Mouse (Mus musculus) gastrocnemius, postnatal 14 days (tissue): ENCODE results near the gene Hexim2. TPM values are rescaled to one million over a fixed set of nuclear protein-coding genes. Genes with fewer than 3 reads are reported as not detected.

ENCODE experiments used
- DNase-seq: peaks from one replicate; pipeline ENCODE4 v3.0.0; 2021; ENCODE audit warnings: mixed read lengths
- intact Hi-C: fragments of 180-260 bp; cut with DNase I; formaldehyde crosslinking; loops from one replicate; pipeline ENCODE4 v1.15.1; 2025; ENCODE audit warnings: low total_unique reads
- total RNA-seq, 2 experiments: library from RNA; stranded (reverse); gene quantifications; 2 replicates each; pipeline ENCODE4 v1.2.3; 2021

Gene Hexim2
- total RNA-seq, 2 experiments from 2014 or later, result 2.7 to 3.8 TPM

GRCm38 (mm10) chr11:103136039-103136577, 3.9 kb downstream of the Hexim2 start:
- no peak for DNase-seq
- intact Hi-C loops, result no loop called here

GRCm38 (mm10) chr11:103139951-103140762, 7.9 kb downstream of the Hexim2 start:
- DNase-seq, result no peak
- intact Hi-C loops, result no loop called here

- intact Hi-C loops, result no loop called here
- DNase-seq, result no peak
Observed at GRCm38 (mm10) chr11:103140763-103141100, 8.5 kb downstream of the Hexim2 start.

- DNase-seq, result peak; percentile 83
- intact Hi-C loops, result no loop called here
Observed at GRCm38 (mm10) chr11:103141101-103141943, 9.1 kb downstream of the Hexim2 start.

- intact Hi-C loops, result no loop called here
- DNase-seq, result no peak
Observed at GRCm38 (mm10) chr11:103141944-103142255, 9.7 kb downstream of the Hexim2 start.

- peak; percentile 59 for DNase-seq
- intact Hi-C loops, result no loop called here
Observed at GRCm38 (mm10) chr11:103142441-103143182, 10.4 kb downstream of the Hexim2 start.

GRCm38 (mm10) chr11:103144309-103145285, 12.4 kb downstream of the Hexim2 start:
- DNase-seq, result no peak
- intact Hi-C loops, result no loop called here

GRCm38 (mm10) chr11:103146386-103146785, 14.2 kb downstream of the Hexim2 start:
- DNase-seq, result no peak
- intact Hi-C loops, result no loop called here

- intact Hi-C loops, result no loop called here
- DNase-seq, result no peak
Observed at GRCm38 (mm10) chr11:103147766-103148165, 15.5 kb downstream of the Hexim2 start.

- intact Hi-C loops, result no loop called here
- no peak for DNase-seq
Observed at GRCm38 (mm10) chr11:103149771-103150170, 17.5 kb downstream of the Hexim2 start.

GRCm38 (mm10) chr11:103158621-103159478, 26.6 kb downstream of the Hexim2 start:
- DNase-seq, result peak; percentile 97
- intact Hi-C loops, result loop anchor here (5.0 kb wide), 2 partner anchors 37 to 57 kb away; partner anchors contain the start of genes Acbd4 and Plcd3

GRCm38 (mm10) chr11:103160738-103161137, 28.5 kb downstream of the Hexim2 start:
- no peak for DNase-seq
- intact Hi-C loops, result no loop called here

- intact Hi-C loops, result no loop called here
- no peak for DNase-seq
Observed at GRCm38 (mm10) chr11:103161449-103161848, 29.2 kb downstream of the Hexim2 start.

- no peak for DNase-seq
- intact Hi-C loops, result no loop called here
Observed at GRCm38 (mm10) chr11:103162132-103162531, 29.9 kb downstream of the Hexim2 start.

GRCm38 (mm10) chr11:103164391-103164790, 32.2 kb downstream of the Hexim2 start:
- intact Hi-C loops, result no loop called here
- peak; percentile 2 for DNase-seq

- DNase-seq, result peak; percentile 58
- intact Hi-C loops, result no loop called here
Observed at GRCm38 (mm10) chr11:103168690-103169390, 36.6 kb downstream of the Hexim2 start.

- DNase-seq, result no peak
- intact Hi-C loops, result loop anchor here (5.0 kb wide), 1 partner anchor 158 kb away; no protein-coding TSS in a partner anchor
Observed at GRCm38 (mm10) chr11:103169664-103170063, 37.4 kb downstream of the Hexim2 start.
